Mouse (Mus musculus): ENCODE results near the gene Hoxa2.

DNA sequence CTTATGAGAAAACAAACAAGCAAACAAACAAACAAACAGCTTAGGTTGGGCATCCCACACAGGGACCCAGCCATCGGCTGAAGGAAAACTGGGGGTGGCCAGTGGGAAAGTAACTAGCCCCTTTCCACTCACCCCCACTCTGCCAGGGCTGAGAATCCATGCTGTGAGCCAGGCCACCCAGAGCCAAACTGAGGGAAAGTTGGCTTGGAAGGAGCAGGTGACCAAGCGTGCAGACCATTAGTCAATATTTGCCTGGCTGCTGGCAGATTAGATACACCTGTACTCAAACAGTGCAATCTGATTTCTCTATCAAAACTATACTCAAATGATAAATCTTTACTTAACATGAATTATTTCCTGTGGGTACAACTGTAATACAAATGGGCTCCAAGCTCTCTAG is 17.4 kb upstream of the Hoxa2 start:
- TF ChIP-seq MAX (IDR thresholded peaks at IDR 0.05) (no peak), CTCF (IDR thresholded peaks at IDR 0.05; ENCODE audit: control insufficient read depth, insufficient read depth, insufficient read length) (no peak)
